Mouse (Mus musculus): Measurements from ENCODE around the gene Ncbp3. TPM values are rescaled to one million over a fixed set of nuclear protein-coding genes. Genes with fewer than 3 reads are reported as not detected.

Ncbp3 gene
- polyA plus RNA-seq, 1 experiment: 3.5 TPM

- Histone ChIP-seq H3ac (ENCODE audit: control insufficient read depth, insufficient read length) (no peak overlapping the region), H3K4me3 (no peak overlapping the region), H3K27me3 (ENCODE audit: control insufficient read depth, insufficient read depth, insufficient read length) (no peaks in the 10 kb centered on the region), H3K4me2 (ENCODE audit: low read depth) (no peak overlapping the region), H3K36me3 (ENCODE audit: control insufficient read depth, insufficient read depth) (peaks cover 29% of the 10 kb centered on the region), H3K79me2 (ENCODE audit: control insufficient read depth, insufficient read depth) (no peaks in the 10 kb centered on the region)
- TF ChIP-seq REST (IDR thresholded peaks at IDR 0.05; ENCODE audit: insufficient read depth, insufficient read length) (no peak), E2F4 (IDR thresholded peaks at IDR 0.05; ENCODE audit: insufficient read depth) (no peak), POLR2A (IDR thresholded peaks at IDR 0.05; ENCODE audit: insufficient read length, low read depth) (no peak), TCF3 (IDR thresholded peaks at IDR 0.05; ENCODE audit: insufficient read length, low read depth) (no peak), SRF (IDR thresholded peaks at IDR 0.05; ENCODE audit: control insufficient read depth, insufficient read length, low read depth) (no peak), MAX (IDR thresholded peaks at IDR 0.05; ENCODE audit: low read depth) (no peak), MYOD1 (IDR thresholded peaks at IDR 0.05; ENCODE audit: control insufficient read depth in 1 of 3, insufficient read length in 2 of 3, low read depth in 2 of 3) (no peak), TCF12 (IDR thresholded peaks at IDR 0.05; ENCODE audit: insufficient read depth, poor library complexity, severe bottlenecking) (no peak), CEBPB (IDR thresholded peaks at IDR 0.05; ENCODE audit: insufficient read depth, poor library complexity, severe bottlenecking) (no peak), POLR2AphosphoS2 (IDR thresholded peaks at IDR 0.05; ENCODE audit: insufficient read length, low read depth) (no peak), USF1 (IDR thresholded peaks at IDR 0.05; ENCODE audit: low read depth) (no peak)
Observed at GRCm38 (mm10) chr11:73078615-73079014, 31.0 kb downstream of the Ncbp3 start.

GRCm38 (mm10) chr11:73080306-73080705, 32.7 kb downstream of the Ncbp3 start:
- Histone ChIP-seq H3K4me2 (ENCODE audit: low read depth) (no peak overlapping the region), H3K79me2 (ENCODE audit: control insufficient read depth, insufficient read depth) (no peaks in the 10 kb centered on the region), H3K27me3 (ENCODE audit: control insufficient read depth, insufficient read depth, insufficient read length) (no peaks in the 10 kb centered on the region), H3K36me3 (ENCODE audit: control insufficient read depth, insufficient read depth) (peaks cover 26% of the 10 kb centered on the region), H3ac (ENCODE audit: control insufficient read depth, insufficient read length) (no peak overlapping the region), H3K4me3 (no peak overlapping the region)
- TF ChIP-seq TCF3 (IDR thresholded peaks at IDR 0.05; ENCODE audit: insufficient read length, low read depth) (no peak), TCF12 (IDR thresholded peaks at IDR 0.05; ENCODE audit: insufficient read depth, poor library complexity, severe bottlenecking) (no peak), POLR2AphosphoS2 (IDR thresholded peaks at IDR 0.05; ENCODE audit: insufficient read length, low read depth) (no peak), MYOD1 (IDR thresholded peaks at IDR 0.05; ENCODE audit: control insufficient read depth in 1 of 3, insufficient read length in 2 of 3, low read depth in 2 of 3) (no peak), USF1 (IDR thresholded peaks at IDR 0.05; ENCODE audit: low read depth) (no peak), REST (IDR thresholded peaks at IDR 0.05; ENCODE audit: insufficient read depth, insufficient read length) (no peak), E2F4 (IDR thresholded peaks at IDR 0.05; ENCODE audit: insufficient read depth) (no peak), SRF (IDR thresholded peaks at IDR 0.05; ENCODE audit: control insufficient read depth, insufficient read length, low read depth) (no peak), POLR2A (IDR thresholded peaks at IDR 0.05; ENCODE audit: insufficient read length, low read depth) (no peak), MAX (IDR thresholded peaks at IDR 0.05; ENCODE audit: low read depth) (no peak), MYOG (IDR thresholded peaks at IDR 0.05; ENCODE audit: control insufficient read depth in 1 of 3, insufficient read depth in 1 of 3, insufficient read length in 2 of 3, low read depth in 2 of 3) (no peak), CEBPB (IDR thresholded peaks at IDR 0.05; ENCODE audit: insufficient read depth, poor library complexity, severe bottlenecking) (no peak)

GRCm38 (mm10) chr11:73084303-73084702, 36.7 kb downstream of the Ncbp3 start:
- TF ChIP-seq MYOD1 (IDR thresholded peaks at IDR 0.05; ENCODE audit: control insufficient read depth in 1 of 3, insufficient read length in 2 of 3, low read depth in 2 of 3): no peak
- no peak for TF ChIP-seq SRF (IDR thresholded peaks at IDR 0.05; ENCODE audit: control insufficient read depth, insufficient read length, low read depth)

GRCm38 (mm10) chr11:73084804-73085231, 37.2 kb downstream of the Ncbp3 start:
- H3K27me3 ChIP-seq (ENCODE audit: control insufficient read depth, insufficient read depth, insufficient read length): no peaks in the 10 kb centered on the region
- H3K79me2 ChIP-seq (ENCODE audit: control insufficient read depth, insufficient read depth): no peaks in the 10 kb centered on the region
- TF ChIP-seq E2F4 (IDR thresholded peaks at IDR 0.05; ENCODE audit: insufficient read depth) (no peak), POLR2A (IDR thresholded peaks at IDR 0.05; ENCODE audit: insufficient read length, low read depth) (no peak), CEBPB (IDR thresholded peaks at IDR 0.05; ENCODE audit: insufficient read depth, poor library complexity, severe bottlenecking) (no peak), USF1 (IDR thresholded peaks at IDR 0.05; ENCODE audit: low read depth) (no peak)
- no peak overlapping the region for H3K4me3 ChIP-seq
- no peak overlapping the region for H3ac ChIP-seq (ENCODE audit: control insufficient read depth, insufficient read length)
- H3K4me2 ChIP-seq (ENCODE audit: low read depth): no peak overlapping the region
- peaks cover 9% of the 10 kb centered on the region for H3K36me3 ChIP-seq (ENCODE audit: control insufficient read depth, insufficient read depth)

More at GRCm38 (mm10) chr11:73084303-73084702, 36.7 kb downstream of the Ncbp3 start:
- H3ac ChIP-seq (ENCODE audit: control insufficient read depth, insufficient read length): no peak overlapping the region
- no peaks in the 10 kb centered on the region for H3K79me2 ChIP-seq (ENCODE audit: control insufficient read depth, insufficient read depth)
- H3K4me2 ChIP-seq (ENCODE audit: low read depth): no peak overlapping the region
- H3K4me3 ChIP-seq: no peak overlapping the region
- H3K27me3 ChIP-seq (ENCODE audit: control insufficient read depth, insufficient read depth, insufficient read length): no peaks in the 10 kb centered on the region
- peaks cover 10% of the 10 kb centered on the region for H3K36me3 ChIP-seq (ENCODE audit: control insufficient read depth, insufficient read depth)

GRCm38 (mm10) chr11:73085391-73085790, 37.8 kb downstream of the Ncbp3 start:
- TF ChIP-seq USF1 (IDR thresholded peaks at IDR 0.05; ENCODE audit: low read depth): no peak
- no peak for TF ChIP-seq TCF3 (IDR thresholded peaks at IDR 0.05; ENCODE audit: insufficient read length, low read depth)
- TF ChIP-seq MYOG (IDR thresholded peaks at IDR 0.05; ENCODE audit: control insufficient read depth in 1 of 3, insufficient read depth in 1 of 3, insufficient read length in 2 of 3, low read depth in 2 of 3): no peak
- no peak for TF ChIP-seq E2F4 (IDR thresholded peaks at IDR 0.05; ENCODE audit: insufficient read depth)
- TF ChIP-seq MAX (IDR thresholded peaks at IDR 0.05; ENCODE audit: low read depth): no peak
- no peak for TF ChIP-seq POLR2A (IDR thresholded peaks at IDR 0.05; ENCODE audit: insufficient read length, low read depth)
- TF ChIP-seq POLR2AphosphoS2 (IDR thresholded peaks at IDR 0.05; ENCODE audit: insufficient read length, low read depth): no peak
- no peak for TF ChIP-seq TCF12 (IDR thresholded peaks at IDR 0.05; ENCODE audit: insufficient read depth, poor library complexity, severe bottlenecking)
- TF ChIP-seq SRF (IDR thresholded peaks at IDR 0.05; ENCODE audit: control insufficient read depth, insufficient read length, low read depth): no peak
- no peak for TF ChIP-seq REST (IDR thresholded peaks at IDR 0.05; ENCODE audit: insufficient read depth, insufficient read length)
- TF ChIP-seq MYOD1 (IDR thresholded peaks at IDR 0.05; ENCODE audit: control insufficient read depth in 1 of 3, insufficient read length in 2 of 3, low read depth in 2 of 3): no peak
- TF ChIP-seq CEBPB (IDR thresholded peaks at IDR 0.05; ENCODE audit: insufficient read depth, poor library complexity, severe bottlenecking): no peak
- H3K4me3 ChIP-seq: no peak overlapping the region
- no peak overlapping the region for H3K4me2 ChIP-seq (ENCODE audit: low read depth)
- H3K27me3 ChIP-seq (ENCODE audit: control insufficient read depth, insufficient read depth, insufficient read length): no peaks in the 10 kb centered on the region
- H3K79me2 ChIP-seq (ENCODE audit: control insufficient read depth, insufficient read depth): no peaks in the 10 kb centered on the region
- peaks cover 9% of the 10 kb centered on the region for H3K36me3 ChIP-seq (ENCODE audit: control insufficient read depth, insufficient read depth)
- H3ac ChIP-seq (ENCODE audit: control insufficient read depth, insufficient read length): no peak overlapping the region
